Mouse (Mus musculus): ENCODE data around the gene Gif.

- TF ChIP-seq CTCF (IDR thresholded peaks at IDR 0.05; ENCODE audit: low read depth, low read length) (no peak), POLR2A (IDR thresholded peaks at IDR 0.05; ENCODE audit: extremely low read depth, insufficient read depth, low read length) (no peak)
Observed at GRCm38 (mm10) chr19:11793741-11794359, 46.5 kb downstream of the Gif start.

Data from liver, adult 2 months (tissue).